Mouse (Mus musculus) frontal cortex, postnatal 36 days (tissue): ENCODE results near the gene Mlc1.

Experiments
- DNase-seq, 2 experiments: peaks; one replicate each; pipeline ENCODE4 v3.0.0; 2022; ENCODE audit warnings: low spot score in 2 of 2

Gene Mlc1

DNA sequence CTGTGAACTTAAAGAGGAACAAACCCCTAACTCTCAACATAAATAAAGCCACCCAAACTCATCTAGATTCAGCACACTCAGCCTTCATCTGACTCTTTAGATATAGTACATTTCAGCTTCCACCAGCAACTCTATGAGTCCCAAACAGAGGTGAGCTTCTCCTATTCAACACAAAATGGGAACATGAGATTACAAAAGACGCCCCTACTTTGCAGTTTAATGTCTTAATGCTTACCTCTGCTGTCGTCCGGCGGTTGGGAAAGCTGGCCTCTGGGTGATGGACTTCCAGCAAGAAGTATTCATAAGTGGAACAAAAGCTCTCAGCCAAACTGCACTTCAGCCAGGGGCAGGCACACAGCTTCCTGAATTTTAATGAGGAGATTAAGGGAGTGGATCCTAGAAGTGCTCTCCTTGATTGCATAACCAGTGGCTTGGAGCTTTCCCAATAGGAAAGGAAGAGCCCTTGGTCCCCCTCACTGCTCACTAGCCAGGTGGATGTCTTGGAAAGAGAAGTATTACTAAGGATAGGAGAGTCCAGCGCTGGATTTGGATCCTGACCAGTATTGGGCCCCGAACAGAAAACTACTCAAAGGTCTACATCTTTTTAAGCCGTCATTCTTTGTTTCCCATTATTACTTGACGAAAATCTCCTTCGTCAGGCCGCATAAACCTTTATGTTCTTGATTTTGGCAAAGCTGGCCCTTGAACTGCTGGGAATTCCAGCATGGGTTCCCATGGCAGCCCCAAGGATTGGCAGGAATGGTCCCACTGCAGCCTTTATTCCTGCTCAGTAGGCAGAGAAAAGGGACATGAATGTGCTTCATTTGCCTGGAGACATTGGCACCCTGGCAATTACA, at the start of gene Mlc1:
TSS of gene Mlc1 (minus strand) at position 727 of the 857 bp plus-strand sequence.
- DNase-seq: peak; percentile 20 to 37

DNA sequence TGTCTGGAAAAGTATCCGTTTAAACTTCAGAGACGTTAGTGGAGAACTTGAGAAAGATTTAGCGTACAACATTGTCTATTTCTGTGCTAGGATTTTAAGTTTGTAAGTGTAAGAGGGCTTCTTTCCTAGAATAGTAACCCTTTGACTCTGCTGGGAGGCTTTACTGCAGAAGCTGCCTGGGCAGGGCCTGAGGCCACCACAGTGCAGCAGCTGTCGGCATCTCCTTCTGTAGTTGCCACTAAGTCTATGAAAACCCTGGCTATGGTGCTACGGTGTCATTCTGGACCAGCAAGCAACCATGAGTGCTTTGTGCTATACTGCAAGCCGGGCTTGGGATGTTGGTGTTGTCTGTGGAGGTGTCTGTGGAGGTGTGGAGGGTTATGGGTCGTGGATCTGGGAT, 41.7 kb upstream of the Mlc1 start:
- no peak for DNase-seq

DNA sequence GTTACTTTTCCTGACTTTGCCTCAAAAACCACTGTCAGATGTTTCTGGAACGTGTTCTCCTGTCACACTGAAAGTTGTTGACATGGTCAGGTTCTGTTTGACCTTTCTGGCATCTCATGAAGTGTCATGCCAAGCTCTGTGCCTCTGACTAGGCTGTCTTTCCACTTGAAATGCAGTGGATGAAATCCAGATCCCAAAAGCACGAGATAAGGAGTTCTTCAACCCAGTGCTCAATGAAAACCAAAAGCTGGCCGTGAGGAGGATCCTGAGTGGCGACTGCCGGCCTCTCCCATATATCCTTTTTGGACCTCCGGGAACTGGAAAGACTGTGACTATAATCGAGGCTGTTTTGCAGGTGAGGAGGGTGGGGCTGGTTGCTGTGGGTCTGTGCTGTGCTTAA, 41.3 kb upstream of the Mlc1 start:
- no peak for DNase-seq

DNA sequence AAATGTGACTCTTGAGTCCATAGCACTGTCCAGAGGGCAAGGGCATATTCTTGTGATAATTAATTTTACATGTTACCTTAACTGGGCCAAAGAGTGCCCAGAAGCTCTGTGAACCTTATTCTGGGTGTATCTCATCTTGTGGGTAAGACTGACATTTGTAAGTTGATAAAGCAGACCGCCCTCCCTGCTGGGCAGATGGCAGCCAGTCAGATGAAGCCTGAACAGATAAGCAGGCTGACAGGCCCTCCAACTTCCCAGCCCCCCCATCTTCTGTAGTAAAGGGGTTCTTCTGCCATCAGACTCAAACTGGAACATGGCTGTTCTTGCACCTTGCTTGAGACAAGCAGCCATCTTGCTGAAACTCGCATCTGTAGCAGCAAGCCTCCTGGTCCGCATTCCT, 37.9 kb upstream of the Mlc1 start:
- DNase-seq: no peak

DNA sequence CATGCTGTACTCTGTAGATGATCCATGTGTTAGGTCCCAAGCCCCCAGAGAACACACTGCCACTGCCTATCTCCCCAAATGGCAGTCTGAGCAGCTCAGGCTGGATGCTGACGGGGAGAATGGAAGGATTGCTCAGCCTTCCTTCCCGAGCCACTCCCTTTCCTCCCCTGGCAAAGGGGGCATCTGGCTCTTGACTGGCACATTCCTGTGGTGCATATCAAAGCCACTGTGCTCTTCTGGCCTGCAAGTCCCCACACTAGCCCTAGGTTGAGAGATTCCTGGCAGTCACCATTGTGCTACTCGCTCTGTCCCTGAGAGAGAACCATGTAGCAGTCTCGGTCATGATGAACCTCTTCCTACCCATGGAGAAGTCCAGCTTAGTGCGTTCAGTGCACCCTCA, 29.0 kb upstream of the Mlc1 start:
- no peak for DNase-seq

DNA sequence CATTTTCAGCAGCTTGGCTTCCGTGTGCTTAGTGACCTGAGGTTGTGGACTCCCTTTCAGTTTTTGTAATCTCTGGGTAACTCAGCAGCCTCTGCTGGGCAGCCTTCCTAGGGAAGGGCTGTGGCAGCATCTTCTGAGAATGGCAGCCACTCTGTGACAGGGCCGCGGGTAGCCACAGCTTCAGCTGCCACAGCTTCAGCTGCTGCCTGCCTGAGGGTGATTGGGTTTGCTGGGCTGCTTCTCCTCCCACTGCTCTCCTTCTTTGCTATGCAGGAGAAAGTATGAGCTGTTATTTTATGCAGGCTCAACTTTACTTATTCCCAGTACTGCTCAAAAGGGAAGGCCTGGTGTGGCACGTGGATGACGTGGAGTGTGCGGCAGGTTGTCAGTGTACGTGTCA, 28.2 kb upstream of the Mlc1 start:
- DNase-seq: no peak

DNA sequence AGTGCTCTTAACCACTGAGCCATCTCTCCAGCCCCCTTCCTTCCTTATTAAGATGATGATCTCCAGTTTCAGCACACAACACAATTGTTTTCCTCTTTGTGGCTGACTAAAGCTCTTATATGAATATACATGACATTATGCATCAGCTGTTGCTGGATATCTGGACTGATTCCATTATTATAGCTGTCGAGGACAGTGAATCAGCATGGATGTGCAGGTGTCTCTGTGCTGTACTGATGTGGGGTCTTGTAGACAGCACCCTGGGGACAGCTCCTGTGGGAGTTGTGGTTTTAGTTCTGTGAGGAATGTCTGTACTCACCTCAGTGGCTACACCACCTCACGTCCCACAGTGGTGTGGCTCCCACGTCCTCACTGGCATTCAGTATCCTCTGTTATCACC, 22.4 kb upstream of the Mlc1 start:
- DNase-seq: no peak

DNA sequence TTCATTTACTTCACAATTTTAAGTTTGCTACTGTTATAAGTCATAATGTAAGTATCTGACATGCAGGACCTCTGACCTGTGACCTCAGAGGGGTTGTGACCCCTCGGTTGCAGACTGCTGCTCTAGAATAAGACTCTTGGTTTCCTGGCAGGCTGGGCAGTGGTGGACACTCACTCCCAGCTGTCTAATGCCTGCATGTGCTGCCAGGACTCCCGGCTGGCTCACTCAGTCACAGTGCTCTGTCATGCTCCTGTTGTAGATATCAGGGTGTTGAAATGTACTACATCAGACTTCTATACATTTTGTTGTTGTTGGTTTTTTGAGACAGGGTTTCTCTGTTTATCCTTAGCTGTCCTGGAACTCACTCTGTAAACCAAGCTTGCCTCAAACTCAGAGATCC, 21.6 kb upstream of the Mlc1 start:
- no peak for DNase-seq

DNA sequence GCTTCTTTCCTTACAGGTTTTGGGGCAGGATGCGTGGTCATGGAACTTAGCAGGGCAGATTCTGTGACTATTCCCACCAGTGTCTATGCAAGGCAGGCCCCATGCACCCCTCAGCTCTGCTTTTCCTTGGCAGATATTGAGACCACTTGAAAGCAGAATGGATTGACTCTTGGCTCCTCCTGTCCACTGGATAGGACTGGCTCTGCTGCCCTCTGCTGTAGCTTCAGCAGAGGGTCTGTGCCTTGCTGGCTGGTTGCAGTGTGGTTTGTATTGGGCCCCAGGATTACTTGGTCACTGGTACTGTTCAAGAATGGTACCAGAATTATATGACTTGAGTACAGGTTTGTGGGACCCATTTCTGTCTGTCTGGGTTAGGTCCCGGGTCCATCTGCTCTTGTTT, 20.3 kb upstream of the Mlc1 start:
- no peak for DNase-seq

DNA sequence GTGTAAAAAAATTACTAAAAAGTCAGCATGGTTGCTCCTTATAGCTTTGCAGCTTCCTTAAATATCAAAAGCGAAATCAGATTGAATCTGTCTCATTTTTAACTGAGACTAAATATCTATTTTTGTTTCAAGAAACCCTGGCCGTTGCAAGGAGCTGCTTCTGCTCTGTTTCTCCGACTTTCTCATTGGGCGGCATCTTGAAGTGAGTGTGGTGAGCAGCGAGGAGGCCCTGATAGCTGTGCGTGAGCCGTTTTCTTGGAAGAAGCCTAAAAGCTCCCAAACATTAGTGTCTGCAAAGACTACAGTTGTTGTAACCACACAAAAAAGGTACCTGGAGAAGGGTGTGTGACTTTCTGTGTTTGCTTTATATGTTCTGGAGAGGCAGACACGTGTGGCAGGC, 19.8 kb upstream of the Mlc1 start:
- peak in 1 of 2 experiments; percentile 29 for DNase-seq

DNA sequence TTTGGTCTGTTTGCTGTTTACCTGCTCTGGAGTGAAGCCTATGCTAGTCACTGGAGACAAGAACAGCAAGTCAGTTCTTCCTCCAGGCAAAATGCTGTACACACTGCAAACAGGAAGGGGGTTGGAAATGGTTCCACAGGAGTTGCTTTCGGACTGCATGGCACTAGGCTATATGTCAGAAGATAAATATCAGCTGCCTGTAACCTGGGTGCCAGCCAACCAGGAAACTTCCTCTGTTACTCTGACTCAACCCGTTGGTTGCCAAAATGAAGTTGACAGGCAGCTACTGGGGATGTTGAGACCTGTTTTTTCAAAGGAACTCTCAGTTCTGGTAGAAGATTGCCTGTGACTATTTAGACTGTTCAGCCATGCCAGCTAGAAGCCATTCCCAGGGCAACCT, 10.4 kb upstream of the Mlc1 start:
- DNase-seq: no peak

DNA sequence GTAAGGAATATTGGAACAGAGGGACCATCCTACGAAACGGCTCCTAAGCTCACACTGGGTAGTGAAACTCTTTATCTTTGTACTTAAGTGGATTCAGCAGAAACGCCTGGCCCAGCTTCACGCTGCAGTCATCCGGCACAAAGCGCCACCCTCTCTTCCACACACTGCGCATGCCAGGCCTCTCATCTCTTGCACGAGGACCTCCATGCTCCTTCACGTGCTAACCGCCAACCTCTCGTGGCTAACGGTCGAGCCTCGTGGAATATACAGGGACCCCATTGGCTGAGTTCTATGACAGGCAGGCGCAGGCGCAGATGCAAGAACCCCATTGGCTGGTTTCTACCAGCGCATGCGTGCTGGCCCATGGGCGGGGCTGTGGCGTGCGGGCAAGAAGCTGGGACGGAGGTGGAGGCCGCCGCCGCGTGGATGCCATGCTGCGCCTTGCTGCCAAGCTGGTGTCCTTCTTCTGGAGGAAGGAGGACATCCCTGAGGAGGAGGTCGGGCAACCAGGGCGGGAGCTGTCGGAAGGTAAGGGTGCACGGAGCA, 3.8 kb upstream of the Mlc1 start, which contains the start of gene Mov10l1:
TSS of gene Mov10l1 (plus strand) at position 376 of the 546 bp plus-strand sequence.
- no peak for DNase-seq

DNA sequence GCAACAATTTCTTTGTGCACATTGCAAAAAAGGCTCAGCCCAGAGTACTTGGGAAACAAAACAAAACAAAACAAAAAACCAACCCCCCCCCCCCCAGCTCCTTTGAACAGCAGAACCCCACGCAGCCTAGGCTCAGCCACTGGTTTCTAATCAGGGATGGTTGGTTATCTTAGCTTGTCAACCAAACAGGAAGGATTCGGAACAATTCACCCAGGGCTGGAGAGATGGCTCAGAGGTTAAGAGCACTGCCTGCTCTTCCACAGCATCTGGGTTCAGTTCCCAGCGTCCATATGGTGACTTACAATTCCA, 285 bp upstream of the Mlc1 start:
- DNase-seq: no peak

DNA sequence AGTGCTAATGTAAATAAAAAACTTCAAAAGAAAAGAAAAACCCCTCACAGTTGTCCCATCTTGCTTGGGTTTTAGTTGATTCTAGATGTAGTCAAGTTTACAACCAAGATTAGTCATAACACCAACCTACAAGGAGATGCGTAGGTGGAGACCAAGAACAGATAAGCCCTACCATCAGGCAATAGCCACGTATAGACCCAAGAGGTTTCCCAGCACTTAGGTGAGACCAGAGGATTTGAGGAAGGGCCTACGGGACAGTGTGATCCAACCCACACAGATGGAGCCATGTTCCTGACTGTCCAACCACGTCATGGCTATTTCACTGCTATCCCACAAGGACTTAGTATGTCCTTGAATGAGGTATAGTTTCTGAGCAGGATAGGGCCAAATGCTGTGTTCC, 6.5 kb downstream of the Mlc1 start:
- DNase-seq: no peak

DNA sequence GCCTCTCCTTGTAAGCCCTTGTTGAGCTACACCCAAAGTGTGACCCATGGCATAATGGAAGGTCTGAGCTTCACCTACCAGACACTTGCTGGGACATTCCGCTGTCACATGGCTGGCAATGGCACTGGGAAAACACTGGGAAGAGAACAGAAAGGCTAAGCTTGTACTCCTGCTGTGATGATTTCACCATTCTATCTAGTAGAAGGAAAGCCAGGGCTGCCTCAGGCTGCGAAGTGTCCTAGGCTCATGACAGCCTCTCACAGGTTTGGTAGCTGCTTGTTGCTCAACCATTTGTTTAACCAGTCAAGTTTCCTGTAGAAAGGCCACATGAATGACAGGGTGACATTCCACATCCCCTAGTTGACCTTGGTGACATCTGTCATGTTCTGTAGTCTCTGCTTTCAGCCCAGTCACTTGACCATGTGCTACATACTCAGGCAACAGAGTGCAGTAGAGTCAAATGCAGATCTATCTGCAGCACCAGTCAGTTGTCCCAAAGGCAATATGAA, 14.7 kb downstream of the Mlc1 start:
- no peak for DNase-seq

DNA sequence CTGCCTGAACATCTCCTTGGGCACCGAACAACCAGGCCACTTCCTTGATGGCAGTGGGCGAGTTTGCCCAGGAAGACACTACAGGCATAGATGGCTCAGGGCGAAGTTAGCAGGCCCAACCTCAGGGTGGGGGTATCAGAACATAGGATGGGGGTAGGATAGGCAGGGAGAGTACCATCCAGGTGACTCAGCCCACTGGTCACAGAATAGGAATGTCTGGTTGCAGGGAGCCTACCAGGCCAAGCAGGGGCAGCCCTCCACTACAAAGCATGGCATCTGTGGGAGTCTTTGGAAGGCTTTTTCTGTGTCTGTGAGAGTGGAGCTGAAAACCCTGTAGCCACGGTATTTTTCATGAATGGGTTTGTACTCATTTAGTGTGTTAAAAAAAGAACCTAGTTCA, 21.3 kb downstream of the Mlc1 start:
- no peak for DNase-seq

DNA sequence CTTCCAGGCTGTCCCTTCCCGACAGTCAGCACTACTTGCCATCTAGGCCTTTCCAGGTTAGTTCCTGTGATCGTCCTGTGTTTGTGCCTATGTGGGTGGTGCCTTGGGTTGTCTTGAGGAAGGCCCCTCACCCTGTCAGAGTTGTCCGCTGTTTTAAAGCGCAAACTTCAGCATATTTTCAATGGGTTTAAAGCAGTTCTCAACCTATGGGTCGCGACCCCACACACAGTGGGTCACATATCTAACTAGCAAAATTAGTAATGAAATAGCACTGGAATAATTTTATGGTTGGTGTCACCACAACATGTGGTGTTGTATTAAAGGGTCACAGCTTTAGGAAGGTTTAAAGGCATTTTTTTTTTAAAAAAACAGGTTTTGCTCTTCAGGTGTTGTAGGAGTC, 23.5 kb downstream of the Mlc1 start:
- no peak for DNase-seq

DNA sequence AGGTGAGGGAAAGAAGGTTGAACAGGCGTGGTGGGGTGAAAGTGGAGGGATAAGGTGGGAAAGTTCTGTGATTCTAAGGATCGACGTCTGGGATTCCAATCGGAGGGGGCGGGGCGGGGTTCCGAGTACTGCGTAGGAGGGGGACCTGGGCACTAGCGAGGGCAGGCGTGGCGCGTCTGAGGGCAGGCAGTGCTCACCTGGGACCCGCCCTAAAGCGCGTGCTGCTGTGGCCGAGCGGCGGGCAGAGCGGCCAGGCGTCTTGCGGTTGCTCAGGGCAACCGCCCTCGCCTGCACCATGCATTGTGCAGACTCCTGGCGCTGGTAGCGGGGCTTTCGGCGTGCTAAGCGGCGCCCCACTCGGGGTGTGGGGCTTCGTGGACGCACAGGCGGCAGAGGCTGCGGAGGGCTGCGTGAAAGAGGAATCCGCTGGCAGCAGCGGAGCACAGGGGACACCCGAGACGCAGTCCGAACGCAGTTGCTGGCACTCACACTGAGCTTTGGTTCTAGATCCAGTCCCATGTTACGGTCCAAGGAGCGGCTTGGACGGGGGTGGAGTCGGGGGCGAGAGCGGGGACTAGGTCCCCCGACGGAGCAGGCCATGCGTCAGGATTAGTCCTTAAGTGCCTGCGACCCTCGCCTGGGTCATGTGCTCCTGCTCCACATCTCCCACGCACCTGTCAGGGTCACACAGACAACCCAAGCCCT, 24.3 kb downstream of the Mlc1 start, which contains the start of gene Ttll8:
TSS of gene Ttll8 (minus strand) at position 51 of the 705 bp plus-strand sequence.
- DNase-seq: peak in 1 of 2 experiments; percentile 7

DNA sequence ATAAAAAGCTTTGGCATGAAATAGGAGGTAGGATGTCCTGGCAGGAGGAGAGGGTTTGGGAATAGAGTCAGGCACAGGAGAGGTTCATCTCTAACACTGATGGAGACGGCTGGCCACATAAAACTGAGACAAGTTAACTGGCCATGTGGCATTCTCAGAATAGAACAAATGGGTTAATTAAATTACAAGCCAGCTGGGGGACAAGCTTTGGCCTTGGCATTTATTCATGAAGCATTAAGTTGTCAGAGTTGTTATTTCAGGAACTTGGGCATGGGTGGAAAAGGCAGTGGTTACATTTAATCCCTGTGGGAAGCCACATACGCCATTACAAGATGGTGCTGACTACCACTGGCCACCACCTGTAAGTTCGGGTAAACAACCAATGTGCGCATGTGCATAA, 27.6 kb downstream of the Mlc1 start:
- DNase-seq: no peak

DNA sequence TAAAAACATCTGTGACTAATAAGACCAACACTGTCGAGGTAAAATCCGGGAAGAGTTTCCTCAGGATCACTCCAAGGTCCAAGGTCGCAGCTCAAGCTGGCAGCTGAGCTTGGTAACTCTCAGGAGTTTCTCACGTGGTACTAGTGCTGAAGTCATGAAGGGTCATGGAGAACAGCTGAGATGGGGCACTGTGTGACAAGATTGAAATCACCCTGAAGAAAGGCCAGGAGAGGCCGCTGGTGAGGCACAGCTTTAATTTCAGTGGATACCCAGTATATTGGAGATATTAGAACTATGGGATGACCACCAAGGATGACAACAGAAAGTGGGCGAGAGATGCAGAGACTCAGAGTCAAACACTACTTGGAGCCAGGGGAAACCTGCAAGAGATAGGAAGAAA, 32.0 kb downstream of the Mlc1 start:
- DNase-seq: no peak

DNA sequence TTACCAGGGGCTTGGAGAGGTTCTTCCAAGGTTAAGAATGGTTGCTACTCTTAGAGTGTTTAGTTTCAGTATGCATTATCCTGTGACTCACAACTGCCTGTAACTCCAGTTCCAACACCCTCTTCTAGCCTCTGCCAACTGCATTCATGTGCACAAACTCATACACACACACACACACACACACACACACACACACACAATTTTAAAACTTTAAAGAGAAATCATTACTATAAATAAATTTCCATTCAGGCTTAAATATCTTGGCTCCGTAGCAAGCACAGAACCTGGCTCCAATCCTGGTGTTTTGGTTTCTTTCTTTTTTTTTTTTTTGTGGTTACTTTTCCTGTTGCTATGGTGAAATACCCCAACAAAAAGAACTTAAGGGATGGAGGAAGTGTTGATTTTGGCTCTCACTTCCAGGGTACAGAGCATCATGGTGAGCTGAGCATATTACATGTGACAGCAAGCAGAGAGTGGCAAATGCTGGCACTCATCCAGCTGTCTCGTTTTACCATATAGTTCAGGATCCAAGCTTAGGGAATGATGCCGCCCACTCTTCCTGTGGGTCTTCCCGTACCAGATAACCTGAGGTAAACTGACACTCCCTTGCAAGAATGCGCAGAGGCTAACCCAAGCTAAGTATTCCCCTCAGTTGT, 34.8 kb downstream of the Mlc1 start:
- DNase-seq: peak in 1 of 2 experiments; percentile 17

DNA sequence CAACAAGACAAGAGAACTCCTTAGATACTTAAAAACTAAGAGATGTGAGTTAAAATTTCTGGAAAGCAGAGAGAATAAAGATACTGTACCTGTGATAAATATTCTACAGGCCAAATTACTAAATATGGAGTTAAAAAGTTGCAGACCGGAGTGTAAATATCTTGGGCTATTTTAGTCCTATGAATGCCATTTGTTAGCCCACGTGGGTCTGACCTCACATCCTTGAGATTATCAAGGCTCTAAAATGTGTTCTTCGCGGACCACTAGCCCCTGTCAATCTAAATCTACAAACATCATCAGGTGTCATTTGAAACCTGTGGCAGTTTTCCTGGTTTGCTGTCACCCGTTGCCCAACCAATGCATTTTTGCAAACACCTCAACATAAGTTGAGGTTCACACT, 36.0 kb downstream of the Mlc1 start:
- DNase-seq: no peak
